Mouse (Mus musculus) heart, adult 2 months (tissue): ENCODE data around the gene Gys1. TPM values are rescaled to one million over a fixed set of nuclear protein-coding genes. Genes with fewer than 3 reads are reported as not detected.

Experiments used
- DNase-seq, 2 experiments: peaks; one replicate each; pipeline ENCODE4 v3.0.0; 2021
- H3K27ac ChIP-seq: fragments of 200-600 bp; 2 replicates; pipeline ENCODE4 v1.8.1; 2022
- H3K27me3 ChIP-seq: fragments of 200-500 bp; 2 replicates; pipeline ENCODE4 v1.6.1; 2012; ENCODE audit warnings: mild to moderate bottlenecking, low read length, inconsistent platforms, mixed read lengths; ENCODE audit not compliant: control insufficient read depth, insufficient read depth
- H3K36me3 ChIP-seq: fragments of 200-500 bp; 2 replicates; pipeline ENCODE4 v1.6.1; 2012; ENCODE audit warnings: low read length, inconsistent platforms; ENCODE audit not compliant: control insufficient read depth, insufficient read depth
- H3K4me1 ChIP-seq: fragments of 200-500 bp; 2 replicates; pipeline ENCODE4 v1.6.1; 2011; ENCODE audit warnings: low read length; ENCODE audit not compliant: control insufficient read depth, insufficient read depth
- H3K4me3 ChIP-seq: fragments of 200-600 bp; 2 replicates; pipeline ENCODE4 v1.8.1; 2022
- H3K79me2 ChIP-seq: fragments of 200-500 bp; replicated peaks from 2 replicates; pipeline ENCODE4 v1.6.1; 2012; ENCODE audit warnings: mild to moderate bottlenecking, inconsistent platforms, low read length, moderate library complexity, mixed read lengths; ENCODE audit not compliant: control insufficient read depth, insufficient read depth
- H3K9ac ChIP-seq: fragments of 200-500 bp; 2 replicates; pipeline ENCODE4 v1.6.1; 2012; ENCODE audit warnings: low read depth, mild to moderate bottlenecking, control low read depth, inconsistent platforms, low read length, mixed read lengths
- CTCF ChIP-seq: fragments of 200-600 bp; IDR thresholded peaks from 2 replicates; pipeline ENCODE4 v1.8.1; 2022; ENCODE audit warnings: antibody characterized with exemption, mild to moderate bottlenecking, moderate library complexity
- EP300 ChIP-seq: fragments of 200-500 bp; IDR thresholded peaks from 2 replicates; pipeline ENCODE4 v1.6.1; 2011; ENCODE audit warnings: low read depth, low read length, control low read depth; ENCODE audit not compliant: insufficient read depth
- POLR2A ChIP-seq: fragments of 200-500 bp; IDR thresholded peaks from 2 replicates; pipeline ENCODE4 v1.6.1; 2011; ENCODE audit warnings: mild to moderate bottlenecking, low read depth, low read length, control low read depth; ENCODE audit not compliant: insufficient read depth
- WGBS: fragments of 180-500 bp; shearing (Covaris S2); methylation state at CpG from one replicate; pipeline ENCODE4 v1.1.7; 2018; 5-methylcytosine and 5-hydroxymethylcytosine counted together
- intact Hi-C: fragments of 180-260 bp; cut with DNase I; formaldehyde crosslinking; loops from one replicate; pipeline ENCODE4 v1.15.1; 2025
- polyA plus RNA-seq: library from polyadenylated mRNA; depleted of rRNA; stranded (reverse); fragments of >200 nt; gene quantifications from 2 replicates; pipeline ENCODE4 v1.2.3, GENCODE M21; 2012
- total RNA-seq, 2 experiments: library from RNA; stranded (reverse); gene quantifications; 2 replicates each; pipeline ENCODE4 v1.2.3; 2021

Gys1 gene
- total and polyA plus RNA-seq, 3 experiments, result 96.9 to 115 (median 111) TPM

DNA sequence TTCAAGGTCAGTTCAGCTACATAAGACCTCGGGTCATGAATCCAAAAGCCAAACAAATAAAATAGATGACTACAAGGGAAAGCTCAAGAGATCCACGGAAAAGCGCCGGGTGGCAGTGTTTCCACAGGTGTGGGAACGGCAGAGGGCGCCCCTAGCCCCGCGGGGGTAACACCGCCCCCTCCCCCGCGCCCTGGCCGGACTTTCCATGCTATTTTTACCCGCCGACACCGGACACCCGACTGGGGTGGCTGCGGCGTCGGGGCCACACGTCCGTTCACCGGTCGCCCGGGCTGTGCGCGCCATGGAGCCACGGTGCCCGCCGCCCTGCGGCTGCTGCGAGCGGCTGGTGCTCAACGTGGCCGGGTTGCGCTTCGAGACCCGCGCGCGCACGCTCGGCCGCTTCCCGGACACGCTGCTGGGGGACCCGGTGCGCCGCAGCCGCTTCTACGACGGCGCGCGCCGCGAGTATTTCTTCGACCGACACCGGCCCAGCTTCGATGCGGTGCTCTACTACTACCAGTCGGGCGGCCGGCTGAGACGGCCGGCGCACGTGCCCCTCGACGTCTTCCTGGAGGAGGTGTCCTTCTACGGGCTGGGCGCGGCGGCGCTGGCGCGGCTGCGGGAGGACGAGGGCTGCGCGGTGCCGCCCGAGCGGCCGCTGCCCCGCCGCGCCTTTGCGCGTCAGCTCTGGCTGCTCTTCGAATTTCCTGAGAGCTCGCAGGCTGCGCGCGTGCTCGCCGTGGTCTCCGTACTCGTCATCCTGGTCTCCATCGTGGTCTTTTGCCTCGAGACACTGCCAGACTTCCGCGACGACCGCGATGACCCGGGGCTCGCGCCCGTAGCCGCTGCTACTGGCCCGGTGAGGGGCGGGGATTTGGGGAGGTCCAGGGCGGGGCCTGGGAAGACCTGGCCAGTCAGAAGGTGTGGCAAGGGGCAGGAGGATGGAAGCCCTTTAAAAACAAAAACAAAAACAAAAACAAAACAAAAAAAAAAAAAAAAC lies 28.2 kb upstream of the Gys1 start:
- under 1% methylated on average over 114 of the region's 114 CpGs for WGBS
- peak overlapping the region; percentile 73 for H3K9ac ChIP-seq
- peak; percentile 67 to 73 for DNase-seq

DNA sequence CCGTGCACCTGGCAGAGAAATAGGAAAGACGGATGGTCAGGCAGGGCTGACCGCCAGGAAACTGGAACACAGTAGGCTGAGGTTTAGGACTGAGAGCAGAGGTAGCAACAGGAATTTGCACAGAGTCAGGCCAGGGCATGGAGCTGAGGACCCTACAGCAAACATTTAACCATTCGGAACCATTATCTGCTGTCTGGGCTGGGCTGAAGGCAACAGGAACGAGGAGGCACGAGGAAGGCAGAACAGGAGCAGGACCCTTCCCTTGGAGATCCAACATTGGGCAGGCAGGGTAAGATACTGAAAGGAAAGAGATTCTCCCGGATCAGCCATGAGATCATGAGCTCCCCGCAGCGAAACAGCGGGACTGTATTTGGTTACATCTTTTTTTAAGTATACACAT lies 26.8 kb upstream of the Gys1 start:
- no peak for TF ChIP-seq EP300
- TF ChIP-seq CTCF, result no peak
- no peak for TF ChIP-seq POLR2A

More for the DNA sequence above, 28.2 kb upstream of the Gys1 start:
- Histone ChIP-seq H3K4me3 (peak overlapping the region; percentile 23), H3K27ac (peak overlapping the region; percentile 28; the same call in 1 of the 2 replicates), H3K4me1 (0 out of 2 replicates have a peak, but pooled peaks cover 3% of the 10 kb centered on the region), H3K27me3 (no peaks in the 10 kb centered on the region), H3K36me3 (no peaks in the 10 kb centered on the region), H3K79me2 (no peaks in the 10 kb centered on the region)
- intact Hi-C loops, result loop anchor here (2.0 kb wide), 1 partner anchor 26 kb away; no protein-coding TSS in a partner anchor
- TF ChIP-seq POLR2A, result peak; percentile 8; the same call in 1 of the 2 replicates
- peak; percentile 67 for TF ChIP-seq CTCF
- TF ChIP-seq EP300, result no peak

DNA sequence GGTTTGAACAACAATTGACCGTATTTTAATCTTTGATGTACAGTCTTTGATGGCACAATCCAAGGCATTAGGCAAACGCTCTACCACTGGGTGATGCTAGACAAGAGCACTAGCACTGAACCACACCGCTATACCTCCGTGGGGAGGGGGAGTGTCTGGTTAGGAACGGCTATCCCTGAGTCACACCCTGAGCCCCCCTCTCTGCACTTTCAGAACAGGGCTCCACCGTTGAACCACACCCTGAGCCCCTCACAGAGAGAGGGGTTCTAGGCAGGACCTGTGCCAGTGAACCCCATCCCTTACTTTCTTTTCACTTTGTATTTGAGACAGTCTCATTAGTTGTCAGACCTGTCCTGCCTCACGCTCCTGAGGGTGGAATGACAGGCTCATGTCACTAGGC lies 26.3 kb upstream of the Gys1 start:
- DNase-seq, result no peak
- H3K4me1 ChIP-seq, result 0 out of 2 replicates have a peak, but pooled peaks cover 3% of the 10 kb centered on the region
- no peak for TF ChIP-seq CTCF
- no peak for TF ChIP-seq EP300
- no peak for TF ChIP-seq POLR2A
- no peaks in the 10 kb centered on the region for H3K36me3 ChIP-seq
- no peak overlapping the region for H3K27ac ChIP-seq
- no peak overlapping the region for H3K4me3 ChIP-seq
- H3K27me3 ChIP-seq, result no peaks in the 10 kb centered on the region
- H3K9ac ChIP-seq, result no peak overlapping the region
- intact Hi-C loops, result no loop called here
- H3K79me2 ChIP-seq, result no peaks in the 10 kb centered on the region
- 75% methylated on average over 7 of the region's 7 CpGs for WGBS

More for the DNA sequence above, 26.8 kb upstream of the Gys1 start:
- DNase-seq, result no peak
- H3K27me3 ChIP-seq, result no peaks in the 10 kb centered on the region
- no peak overlapping the region for H3K27ac ChIP-seq
- no peak overlapping the region for H3K4me3 ChIP-seq
- H3K36me3 ChIP-seq, result no peaks in the 10 kb centered on the region
- no peak overlapping the region for H3K9ac ChIP-seq
- no peaks in the 10 kb centered on the region for H3K79me2 ChIP-seq
- intact Hi-C loops, result loop anchor here (2.0 kb wide), 1 partner anchor 25 kb away; no protein-coding TSS in a partner anchor
- H3K4me1 ChIP-seq, result 0 out of 2 replicates have a peak, but pooled peaks cover 3% of the 10 kb centered on the region
- WGBS, result 73% methylated on average over 10 of the region's 10 CpGs

DNA sequence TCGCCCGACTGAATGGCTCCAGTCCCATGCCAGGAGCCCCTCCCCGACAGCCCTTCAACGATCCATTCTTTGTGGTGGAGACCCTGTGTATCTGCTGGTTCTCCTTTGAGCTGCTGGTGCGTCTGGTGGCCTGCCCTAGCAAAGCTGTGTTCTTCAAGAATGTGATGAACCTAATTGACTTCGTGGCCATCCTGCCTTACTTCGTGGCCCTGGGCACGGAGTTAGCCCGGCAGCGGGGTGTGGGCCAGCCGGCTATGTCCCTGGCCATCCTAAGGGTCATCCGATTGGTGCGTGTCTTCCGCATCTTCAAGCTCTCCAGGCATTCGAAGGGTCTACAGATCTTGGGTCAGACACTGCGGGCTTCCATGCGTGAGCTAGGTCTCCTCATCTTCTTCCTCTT lies 25.7 kb upstream of the Gys1 start:
- 90% methylated on average over 17 of the region's 17 CpGs for WGBS

GRCm38 (mm10) chr7:45409497-45410163 lies 25.0 kb upstream of the Gys1 start:
- H3K27ac ChIP-seq, result no peak overlapping the region
- no peak for DNase-seq
- H3K4me3 ChIP-seq, result no peak overlapping the region
- no peaks in the 10 kb centered on the region for H3K79me2 ChIP-seq
- intact Hi-C loops, result no loop called here
- H3K4me1 ChIP-seq, result 0 out of 2 replicates have a peak, but pooled peaks cover 3% of the 10 kb centered on the region
- H3K27me3 ChIP-seq, result peaks cover 5% of the 10 kb centered on the region
- H3K36me3 ChIP-seq, result no peaks in the 10 kb centered on the region
- TF ChIP-seq CTCF (no peak), EP300 (no peak), POLR2A (no peak)
- WGBS, result 83% methylated on average over 8 of the region's 8 CpGs
- H3K9ac ChIP-seq, result no peak overlapping the region

More for the DNA sequence above, 25.7 kb upstream of the Gys1 start:
- intact Hi-C loops, result no loop called here
- TF ChIP-seq POLR2A (no peak), CTCF (no peak), EP300 (no peak)
- Histone ChIP-seq H3K4me3 (no peak overlapping the region), H3K9ac (no peak overlapping the region), H3K27me3 (peaks cover 2% of the 10 kb centered on the region), H3K36me3 (no peaks in the 10 kb centered on the region), H3K79me2 (no peaks in the 10 kb centered on the region), H3K4me1 (0 out of 2 replicates have a peak, but pooled peaks cover 3% of the 10 kb centered on the region), H3K27ac (no peak overlapping the region)
- DNase-seq, result no peak
